Mouse (Mus musculus): ENCODE results near the gene Mmgt2.
A peak's percentile ranks its signal among the peaks of the same experiment; 100 is the strongest.

Gene Mmgt2

DNA sequence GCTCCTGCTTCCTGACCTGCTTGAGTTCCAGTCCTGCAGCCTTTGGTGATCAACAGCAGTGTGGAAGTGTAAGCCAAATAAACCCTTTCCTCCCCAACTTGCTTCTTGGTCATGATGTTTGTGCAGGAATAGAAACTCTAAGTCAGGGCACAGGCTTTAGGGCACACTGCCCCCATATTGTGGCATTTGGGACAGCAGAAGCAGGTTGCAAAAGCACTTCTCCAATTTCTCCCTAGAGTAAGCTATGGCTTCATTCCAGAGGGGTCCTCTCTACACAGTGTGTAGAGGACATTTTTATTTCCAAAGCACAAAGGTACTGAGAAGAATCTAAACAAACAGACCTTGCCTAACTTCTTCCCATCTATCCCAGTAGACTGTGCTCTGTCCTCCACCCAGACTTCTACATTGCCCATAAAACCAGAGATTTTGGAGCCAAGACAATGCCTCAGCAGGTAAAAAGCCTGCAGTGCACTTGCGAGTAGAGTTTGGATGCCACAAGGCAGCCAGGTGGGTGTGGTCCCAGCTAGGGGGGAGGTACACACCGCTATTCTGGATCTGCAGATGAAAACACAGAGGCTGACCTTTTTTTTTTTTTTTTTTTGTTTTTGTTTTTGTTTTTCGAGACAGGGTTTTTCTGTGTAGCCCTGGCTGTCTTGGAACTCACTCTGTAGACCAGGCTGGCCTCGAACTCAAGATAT, 26.7 kb upstream of the Mmgt2 start:
- DNase-seq: no peak

- no peak for DNase-seq
Observed at GRCm38 (mm10) chr11:62622850-62623249, 25.6 kb upstream of the Mmgt2 start.

DNA sequence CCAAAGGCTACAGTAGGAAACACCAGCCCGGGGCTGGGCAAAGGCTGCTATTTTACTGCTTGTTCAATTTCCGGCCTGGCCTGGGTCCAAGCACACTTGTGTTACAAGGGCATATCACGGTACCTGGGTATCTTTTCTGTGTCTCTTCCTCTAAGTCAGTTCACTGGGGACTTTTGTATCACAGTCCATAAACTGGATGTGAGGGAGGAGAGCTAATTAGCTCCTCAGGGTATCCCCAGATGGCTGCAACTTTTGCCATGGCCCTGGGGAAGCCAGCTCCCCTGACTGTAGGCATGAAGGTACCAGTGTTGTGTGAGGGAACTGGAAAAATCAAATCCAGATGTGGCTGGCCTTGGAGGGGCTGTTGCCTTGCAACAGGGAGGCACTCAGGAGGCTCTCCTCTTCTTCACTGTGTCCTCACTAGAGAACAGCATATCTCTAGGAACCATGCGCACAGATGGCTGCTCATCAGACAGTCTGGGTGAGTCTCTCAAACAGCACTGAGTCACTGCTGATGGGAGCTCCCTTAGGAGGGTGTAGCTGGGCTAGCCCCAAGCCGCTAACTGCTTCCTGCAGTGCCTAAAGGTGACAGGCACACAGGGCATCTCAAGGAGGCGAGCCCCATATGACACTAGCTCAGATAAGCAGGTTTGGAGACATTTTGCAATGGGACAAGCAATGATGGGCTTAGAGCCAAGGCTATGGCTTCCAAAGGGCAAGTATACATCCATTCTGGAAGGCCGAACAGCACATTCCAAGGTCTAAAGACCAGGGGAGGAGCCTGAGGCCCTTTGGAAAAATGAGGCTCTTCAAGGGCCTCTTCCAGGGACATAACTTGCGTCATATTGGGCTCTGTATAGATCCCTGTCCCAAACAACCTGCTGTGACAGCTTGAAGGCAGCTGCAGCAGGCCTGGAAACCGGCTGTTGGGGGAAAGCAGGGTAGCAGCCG, 23.8 kb upstream of the Mmgt2 start:
- no peak for DNase-seq

DNA sequence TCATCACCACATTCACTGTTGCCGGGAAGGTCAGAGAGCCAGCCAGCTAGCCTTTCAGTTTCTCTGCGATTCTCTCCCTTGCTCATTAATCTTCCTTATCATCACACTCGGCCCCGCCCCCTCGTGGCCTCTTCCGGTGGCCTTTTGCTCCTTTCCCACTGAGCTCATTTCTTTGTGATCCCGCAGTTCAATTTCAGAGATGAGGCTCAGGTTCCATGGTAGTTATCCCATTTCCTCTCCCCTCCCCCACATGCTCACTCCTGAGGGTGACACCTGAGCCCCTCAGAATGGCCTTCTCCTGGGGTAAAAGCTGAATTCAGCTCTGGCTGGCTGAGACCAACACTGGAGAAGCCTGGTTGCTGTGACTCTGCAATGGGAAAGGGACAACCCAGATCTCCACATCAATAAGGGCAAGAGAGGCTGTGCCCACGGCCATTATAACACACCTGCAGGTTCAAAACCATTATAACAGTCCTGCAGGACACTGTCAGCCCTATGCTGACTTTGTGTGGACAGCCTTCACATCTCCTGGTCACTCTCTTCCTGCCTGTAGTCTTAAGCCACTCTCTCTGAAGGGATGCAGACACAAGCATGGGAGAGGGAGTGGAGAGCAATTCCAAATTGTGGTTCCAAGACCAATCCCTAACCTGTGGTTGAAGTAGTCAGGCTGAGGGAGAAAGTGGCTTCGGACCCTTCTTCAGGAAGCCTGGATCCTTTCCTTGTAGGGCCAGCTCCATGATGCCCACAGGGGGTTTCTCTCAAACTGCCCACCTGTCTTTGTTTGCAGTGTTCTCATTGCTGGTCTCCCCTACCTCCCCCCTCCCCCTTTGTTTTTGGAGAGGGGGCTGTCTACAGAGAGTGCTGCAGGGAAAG, 18.9 kb upstream of the Mmgt2 start:
- no peak for DNase-seq

- no peak for DNase-seq
Observed at GRCm38 (mm10) chr11:62630225-62630821, 18.1 kb upstream of the Mmgt2 start.

DNA sequence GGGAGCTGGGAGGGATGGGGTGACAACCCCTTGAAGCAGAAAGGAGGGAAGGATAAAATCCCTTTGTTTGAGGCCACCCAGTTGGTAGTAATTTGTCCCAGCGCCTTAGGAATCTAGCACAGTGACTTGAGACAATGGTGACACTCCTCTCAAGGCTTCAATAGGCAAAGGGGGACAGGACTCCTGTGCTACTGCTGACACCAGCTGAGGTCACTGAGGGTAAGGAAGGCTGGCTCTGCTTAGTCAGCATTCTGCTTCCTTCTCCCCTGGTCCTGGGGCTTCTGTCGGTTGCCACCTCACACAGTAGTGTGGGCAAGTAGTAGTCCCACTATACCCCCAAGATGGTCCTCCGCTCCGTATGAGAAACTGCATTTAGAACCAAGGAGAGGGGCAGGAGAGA, 17.3 kb upstream of the Mmgt2 start:
- no peak for DNase-seq

GRCm38 (mm10) chr11:62635406-62635805, 13.1 kb upstream of the Mmgt2 start:
- DNase-seq: no peak

DNA sequence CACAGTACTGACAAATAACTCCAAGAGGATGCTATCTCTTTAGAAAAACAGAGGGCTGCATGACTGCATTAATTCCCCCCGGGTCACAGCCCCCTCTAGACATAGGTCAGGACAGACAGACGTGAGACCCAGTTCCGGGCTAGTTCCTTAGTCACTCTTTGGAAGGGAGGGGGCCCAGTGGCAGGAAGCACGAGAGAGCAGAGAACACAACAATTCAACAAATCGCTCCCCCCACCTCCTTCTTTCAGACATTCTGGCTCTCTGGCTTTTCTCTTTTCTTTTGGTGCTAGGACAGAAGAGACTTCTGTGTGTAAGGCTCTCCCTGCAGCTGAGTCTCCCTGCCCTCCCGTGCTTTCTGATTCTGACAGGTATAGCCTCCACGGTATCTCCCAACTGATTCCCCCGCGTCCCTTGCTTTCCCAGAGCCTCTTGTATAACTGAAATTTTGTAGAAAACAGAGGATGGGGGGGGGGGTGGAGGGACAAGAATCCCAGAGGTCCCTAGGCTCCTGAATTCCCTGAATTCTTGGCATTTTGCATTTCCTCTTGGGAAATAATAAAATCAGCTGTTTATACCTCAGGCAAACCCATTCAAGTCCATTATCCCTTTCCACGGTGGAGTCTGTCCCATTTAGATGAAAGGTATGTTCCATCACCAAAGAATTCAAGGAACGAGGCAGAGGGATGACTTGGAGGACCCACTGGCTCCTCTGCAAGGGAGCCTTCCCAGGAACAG, 12.2 kb upstream of the Mmgt2 start:
- no peak for DNase-seq

DNA sequence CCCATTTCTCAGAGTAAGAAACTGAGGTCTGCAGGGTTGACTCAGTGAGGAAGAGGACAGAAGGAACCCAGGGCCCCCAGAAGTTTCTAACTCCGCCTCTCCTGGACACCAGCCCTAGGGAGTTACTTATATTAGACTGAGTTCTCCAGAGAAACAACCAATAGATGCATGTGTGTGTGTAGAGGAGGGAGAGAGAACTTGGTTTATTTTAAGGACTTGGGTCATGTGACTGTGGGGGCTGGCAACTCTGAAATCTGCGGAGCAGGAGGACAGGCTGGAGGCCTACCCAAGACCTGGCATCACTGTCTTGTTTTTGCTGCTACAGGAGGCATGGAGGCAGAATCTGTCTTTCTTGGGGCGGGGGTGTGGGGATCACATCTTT, 11.6 kb upstream of the Mmgt2 start:
- no peak for DNase-seq

- no peak for DNase-seq
Observed at GRCm38 (mm10) chr11:62637401-62637800, 11.1 kb upstream of the Mmgt2 start.

DNA sequence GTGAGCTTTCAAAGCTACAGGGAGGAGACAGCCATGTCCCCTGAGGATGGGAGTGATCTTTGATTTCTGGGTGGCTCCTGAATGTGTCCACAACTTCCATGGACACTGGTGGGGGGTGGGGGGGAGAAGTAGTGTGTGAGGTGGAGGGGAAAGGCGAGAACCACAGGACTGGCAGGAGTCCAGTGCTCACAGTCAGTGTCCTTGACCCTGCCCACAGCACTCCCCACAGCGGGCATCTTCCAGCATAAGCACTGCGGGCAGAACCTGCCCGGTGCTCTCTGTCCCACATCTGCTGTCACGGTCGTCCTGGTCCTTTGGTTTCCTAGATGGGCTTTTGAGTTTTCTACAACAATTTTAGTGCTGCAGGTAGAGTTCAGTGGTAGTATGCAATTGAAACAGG, 10.7 kb upstream of the Mmgt2 start:
- no peak for DNase-seq

GRCm38 (mm10) chr11:62638402-62638801, 10.1 kb upstream of the Mmgt2 start:
- DNase-seq: no peak

DNA sequence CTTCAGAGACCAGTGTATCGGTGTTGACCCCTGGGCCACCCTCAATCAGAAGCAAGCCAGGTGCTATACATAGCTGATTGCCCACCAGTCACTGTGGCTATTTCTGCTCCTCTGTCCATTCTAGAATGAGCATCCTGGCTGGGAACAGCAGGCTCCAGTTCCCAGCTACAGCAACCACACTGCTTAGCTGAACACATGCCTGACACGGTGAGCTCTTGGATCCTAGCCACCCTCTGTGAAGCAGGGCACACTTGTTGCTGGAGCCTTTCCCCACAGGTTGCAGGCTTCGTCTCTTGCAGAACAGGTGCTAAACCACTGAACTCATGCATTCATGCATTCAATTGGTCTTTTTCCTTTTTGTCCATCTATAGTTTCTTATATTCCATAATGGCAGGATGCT, 8.1 kb upstream of the Mmgt2 start:
- no peak for DNase-seq

- no peak for DNase-seq
Observed at GRCm38 (mm10) chr11:62642023-62642844, 6.2 kb upstream of the Mmgt2 start.

GRCm38 (mm10) chr11:62643011-62643631, 5.3 kb upstream of the Mmgt2 start:
- peak; percentile 83 for DNase-seq

GRCm38 (mm10) chr11:62643681-62644363, 4.6 kb upstream of the Mmgt2 start:
- no peak for DNase-seq

DNA sequence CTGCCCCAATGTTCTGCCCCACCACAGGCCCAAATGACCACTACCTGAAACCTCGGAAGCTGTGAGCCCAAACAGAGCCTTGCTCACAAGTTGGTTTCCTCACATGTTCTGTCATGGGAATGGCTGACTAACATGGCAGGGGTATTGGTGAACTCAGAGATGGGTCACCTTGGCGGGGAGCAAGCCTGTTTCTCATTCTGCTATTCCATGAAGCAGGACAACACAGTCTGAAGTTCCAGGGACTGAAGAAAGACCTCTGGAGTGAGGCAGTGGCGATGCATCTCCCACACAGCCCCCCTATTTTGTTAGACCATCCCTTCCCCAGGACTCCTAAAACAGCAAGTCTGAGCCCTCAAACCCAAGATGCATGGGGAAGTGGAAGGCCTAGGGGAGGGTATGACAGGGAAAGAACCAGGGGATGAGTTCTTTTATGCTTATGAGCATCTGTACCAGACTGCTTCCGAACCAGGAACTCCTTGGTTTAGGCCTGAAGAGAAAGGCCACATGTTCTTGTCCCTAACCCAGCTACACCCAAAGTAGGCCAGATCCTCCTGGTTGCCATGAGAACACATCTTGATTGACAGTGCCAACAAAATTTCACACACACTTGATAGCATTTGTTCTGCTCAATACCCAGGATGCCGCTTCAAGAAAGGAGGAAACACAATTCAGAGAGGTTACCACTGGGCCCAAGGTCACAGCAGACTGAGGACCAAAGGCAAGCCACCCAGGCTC, 3.7 kb upstream of the Mmgt2 start:
- no peak for DNase-seq

- no peak for DNase-seq
Observed at GRCm38 (mm10) chr11:62645337-62645675, 3.2 kb upstream of the Mmgt2 start.

- DNase-seq: no peak
Observed at GRCm38 (mm10) chr11:62645732-62646494, 2.6 kb upstream of the Mmgt2 start.
